Mouse (Mus musculus) layer of hippocampus, postnatal 10 days (tissue): ENCODE data around the gene Stoml1. TPM values are rescaled to one million over a fixed set of nuclear protein-coding genes. Genes with fewer than 3 reads are reported as not detected.
A peak's percentile ranks its signal among the peaks of the same experiment; 100 is the strongest.
"Not testable (repeated sequence)": the region's sequence is repeated elsewhere in the genome, so short reads cannot be mapped to it uniquely, and the experiment has no call there.

Experiments used
- DNase-seq, 2 experiments: peaks; one replicate each; pipeline ENCODE4 v3.0.0; 2021; ENCODE audit warnings: low spot score in 2 of 2
- total RNA-seq, 2 experiments: library from RNA; stranded (reverse); gene quantifications; 2 replicates each; pipeline ENCODE4 v1.2.3; 2021

The Stoml1 gene
- total RNA-seq, 2 experiments from 2014 or later = 77.5 to 80.5 TPM

DNA sequence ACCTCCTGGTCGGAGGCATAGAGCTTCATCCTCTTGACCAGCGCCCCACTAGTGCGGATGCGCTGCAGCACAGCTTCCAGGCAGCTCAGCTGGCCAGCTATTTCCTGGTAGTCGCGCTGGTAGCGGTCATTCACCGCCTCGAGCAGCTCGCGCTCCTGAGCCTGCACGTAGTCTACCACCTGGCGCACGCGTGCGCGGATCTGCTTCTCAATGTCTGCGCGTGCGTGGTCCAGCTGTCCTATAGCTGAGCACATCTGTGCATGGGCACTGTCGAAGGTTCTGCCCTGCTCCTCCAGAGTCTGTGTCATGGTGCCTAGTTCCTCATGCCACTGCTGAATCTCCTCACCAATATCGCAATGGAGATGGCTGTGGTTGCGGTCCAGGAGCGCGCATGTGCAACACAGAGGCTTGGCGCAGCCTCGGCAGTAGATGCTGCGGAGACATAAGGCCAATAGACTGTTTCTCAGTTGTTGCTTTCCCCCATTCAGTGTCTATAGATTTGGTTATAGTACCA, 18.4 kb upstream of the Stoml1 start:
- no peak for DNase-seq

GRCm38 (mm10) chr9:58241780-58242485, 11.0 kb upstream of the Stoml1 start:
- no peak for DNase-seq

DNA sequence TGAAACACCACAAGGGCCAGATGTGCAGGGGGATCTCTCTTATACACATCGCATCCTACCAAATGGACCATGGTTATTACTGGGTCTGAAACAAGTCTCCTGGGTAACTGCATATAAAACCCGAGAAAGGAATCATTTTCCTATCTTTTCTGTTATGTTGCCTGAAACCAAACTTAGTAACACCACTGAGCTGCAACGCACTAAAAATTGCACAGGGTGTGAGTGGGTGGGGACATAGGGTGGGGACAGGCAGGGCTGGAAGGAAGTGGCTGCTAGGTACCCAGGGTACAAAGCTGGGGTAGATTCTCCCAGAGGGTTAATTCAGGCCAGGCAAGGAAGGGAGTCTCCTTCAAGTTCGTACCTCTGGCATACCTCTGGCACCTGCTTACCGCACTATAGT, 10.3 kb upstream of the Stoml1 start:
- no peak for DNase-seq

DNA sequence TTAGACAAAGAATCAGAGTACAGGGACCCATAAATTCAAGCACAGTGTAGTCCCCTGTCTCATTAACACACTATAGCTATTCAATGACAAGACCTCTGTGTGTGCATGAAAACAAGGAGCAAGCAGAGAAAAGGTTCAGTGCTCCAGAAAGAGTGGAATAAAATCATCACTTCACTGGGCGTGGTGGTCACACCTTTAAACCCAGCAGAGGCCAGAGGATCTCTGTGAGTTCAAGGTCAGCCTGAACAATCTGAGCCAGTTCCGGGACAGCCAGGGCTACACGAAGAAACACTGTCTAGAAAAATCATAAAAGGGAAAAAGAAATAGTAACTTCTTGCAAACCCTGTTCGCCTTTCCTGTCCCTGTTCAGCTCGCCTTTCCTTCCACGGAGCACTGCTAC, 9.3 kb upstream of the Stoml1 start:
- DNase-seq = no peak

DNA sequence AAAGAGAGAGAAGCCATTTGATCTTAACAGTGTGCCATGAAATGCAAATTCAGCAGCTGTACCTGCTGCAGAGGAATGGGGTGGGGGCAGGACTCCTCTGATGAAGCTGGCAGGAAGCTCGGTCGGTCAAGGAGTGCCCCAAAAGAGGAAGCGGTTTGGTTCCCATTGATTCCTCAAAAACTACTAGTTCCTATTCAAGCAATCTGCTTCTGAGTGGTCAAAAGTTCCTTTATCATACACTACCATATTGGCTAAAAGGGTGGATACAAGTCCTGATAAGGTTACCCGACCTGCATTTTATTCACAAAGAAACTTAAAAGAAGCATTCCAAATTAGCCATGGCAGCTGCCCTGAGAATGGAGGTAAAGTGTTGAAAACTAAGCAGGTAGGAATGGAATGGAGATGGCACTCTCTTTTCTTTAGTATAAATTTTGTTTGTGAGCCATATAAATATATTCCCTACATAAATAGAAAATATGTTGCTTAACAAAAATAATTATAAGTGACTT, 6.8 kb upstream of the Stoml1 start:
- no peak for DNase-seq

- DNase-seq = peak; percentile 75 to 87
Observed at GRCm38 (mm10) chr9:58247064-58247759, 5.8 kb upstream of the Stoml1 start.

- no peak for DNase-seq
Observed at GRCm38 (mm10) chr9:58248746-58249413, 4.1 kb upstream of the Stoml1 start.

DNA sequence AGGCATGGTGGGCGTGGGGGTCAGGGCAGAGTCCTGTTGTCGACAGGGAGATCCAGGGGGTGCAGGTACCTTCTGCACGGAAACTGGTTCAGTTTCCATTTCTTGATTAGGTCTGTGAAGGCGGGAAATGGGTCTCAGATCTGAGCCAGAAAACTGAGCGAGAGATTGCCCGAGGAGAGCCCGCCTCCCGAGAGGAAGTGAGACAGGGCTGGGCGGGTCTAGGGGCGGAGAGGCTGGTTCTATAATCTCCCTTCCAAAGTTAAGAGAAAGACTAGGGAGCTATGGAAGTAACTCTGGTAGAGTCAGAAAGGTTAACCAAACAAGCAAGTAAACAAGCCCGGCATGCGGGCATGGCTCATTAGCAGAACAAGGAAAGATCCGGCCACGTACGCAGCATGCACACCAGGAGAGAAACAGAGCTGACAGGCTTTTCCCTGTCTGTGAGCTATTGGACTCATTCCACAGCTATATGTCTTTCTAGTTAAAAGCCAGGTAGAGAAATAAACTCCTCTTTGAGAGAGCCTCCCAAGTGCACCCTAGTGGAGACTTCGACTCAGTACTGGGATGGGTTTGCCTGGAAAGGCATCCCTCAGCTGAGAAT, 3.3 kb upstream of the Stoml1 start, which contains the start of gene Pml:
TSS of gene Pml (minus strand) at position 195 of the 601 bp plus-strand sequence.
- DNase-seq = peak; percentile 46 to 54

DNA sequence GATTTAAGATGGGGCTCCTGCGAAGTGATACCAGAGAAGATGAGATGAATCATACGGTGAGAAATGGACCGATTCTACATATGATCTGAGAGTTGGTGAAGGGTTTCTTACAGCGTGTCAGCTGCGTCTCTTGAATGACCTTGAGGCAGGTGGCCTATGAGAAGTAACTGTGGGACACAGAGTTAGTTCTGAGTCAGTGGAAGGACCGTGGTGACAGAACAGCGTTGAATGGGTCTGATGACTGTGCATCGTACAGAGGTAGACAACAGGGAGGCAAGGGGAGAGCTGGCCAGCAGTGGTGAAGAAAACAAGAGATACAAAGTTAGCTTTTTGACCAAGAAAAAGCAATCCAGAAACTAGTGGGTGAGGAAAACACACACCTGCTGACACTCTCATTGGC, 2.6 kb upstream of the Stoml1 start:
- DNase-seq = no peak

GRCm38 (mm10) chr9:58250730-58251129, 2.2 kb upstream of the Stoml1 start:
- not testable (repeated sequence) for DNase-seq

- not testable (repeated sequence) for DNase-seq
Observed at GRCm38 (mm10) chr9:58253805-58254122, 800 bp downstream of the Stoml1 start.

DNA sequence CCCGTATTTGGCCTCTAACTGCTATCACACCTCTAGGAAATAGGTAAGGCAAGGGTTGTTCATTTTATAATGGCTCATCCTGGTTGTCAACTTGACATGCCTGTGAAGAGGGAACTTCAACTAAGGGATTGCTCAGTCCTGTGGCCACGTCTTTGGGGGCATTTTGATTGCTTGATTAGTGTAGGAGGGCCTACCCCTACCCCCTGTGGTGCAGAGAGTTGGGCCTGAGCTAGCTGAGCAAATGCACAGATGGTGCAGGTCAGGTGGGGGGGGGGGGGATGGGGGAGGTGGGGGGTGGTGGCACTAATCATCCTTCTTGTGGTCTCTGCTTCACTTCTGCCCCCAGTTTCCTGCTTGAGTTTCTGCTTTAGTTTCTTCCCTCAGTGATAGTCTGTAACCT, 2.1 kb downstream of the Stoml1 start:
- DNase-seq = no peak

DNA sequence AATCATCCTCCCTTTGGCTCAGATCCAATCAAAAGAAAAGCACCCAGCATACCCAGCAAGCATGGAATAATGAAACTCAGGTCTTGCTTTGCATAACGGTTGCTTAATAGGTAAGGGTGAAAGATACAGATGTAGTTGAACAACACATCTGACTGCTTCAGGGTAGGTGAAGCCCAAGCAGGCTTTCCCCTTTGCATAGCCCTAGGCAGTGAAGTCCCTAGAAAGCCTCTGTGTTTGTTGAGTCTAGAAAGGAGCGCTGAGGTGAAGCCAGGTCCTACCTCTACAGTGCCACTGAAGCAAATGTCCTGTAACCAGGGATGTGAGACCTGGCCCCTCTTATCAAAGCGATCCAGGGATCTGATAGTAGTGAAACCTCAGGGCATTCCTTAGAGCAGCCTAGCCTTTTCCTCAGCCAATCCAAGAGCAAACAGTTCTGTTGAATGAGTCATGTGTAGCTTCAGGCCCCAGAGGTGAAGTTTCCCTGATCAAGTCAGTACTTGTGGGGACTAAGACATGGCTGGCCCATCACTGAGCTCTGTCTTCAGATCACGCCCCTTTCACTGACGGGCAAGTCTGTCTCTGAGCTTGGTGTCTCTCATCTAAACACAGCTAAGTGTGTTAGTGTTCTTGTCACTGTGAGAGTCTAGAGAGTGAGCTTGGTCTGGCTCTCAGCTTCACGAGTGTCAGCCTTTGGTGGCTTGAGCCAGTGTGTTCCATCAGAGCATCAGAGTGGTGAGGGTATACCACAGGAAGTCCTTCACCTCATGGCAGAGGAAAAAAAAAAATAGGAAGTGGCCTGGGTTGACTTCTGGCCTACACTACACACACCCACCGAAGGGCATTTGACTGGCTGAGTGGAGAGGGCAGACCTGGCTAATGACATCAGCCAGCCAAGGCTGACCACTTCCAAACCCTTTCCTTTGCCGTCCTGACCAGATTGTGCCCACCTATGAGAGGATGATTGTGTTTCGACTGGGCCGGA, 3.0 kb downstream of the Stoml1 start:
- no peak for DNase-seq

DNA sequence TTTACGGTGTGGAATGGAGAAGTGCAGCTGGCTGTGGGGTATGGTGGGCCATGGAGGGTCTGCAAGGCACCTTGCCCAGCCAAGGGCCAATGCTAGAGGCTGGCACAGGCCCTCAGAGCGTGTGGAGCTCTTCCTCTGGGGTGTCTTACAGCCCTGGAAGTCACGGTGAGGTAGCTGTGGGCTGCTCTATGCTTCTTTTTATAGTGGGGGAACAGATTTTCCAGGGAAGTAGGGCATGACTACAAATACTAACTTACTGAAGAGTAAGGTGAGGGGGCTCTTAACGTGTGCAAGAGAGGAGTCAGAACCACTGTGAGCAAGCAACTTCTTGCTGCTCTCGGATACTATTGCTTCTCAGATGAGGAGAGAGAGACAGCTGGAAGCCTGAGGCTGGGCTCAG, 9.5 kb downstream of the Stoml1 start:
- no peak for DNase-seq

DNA sequence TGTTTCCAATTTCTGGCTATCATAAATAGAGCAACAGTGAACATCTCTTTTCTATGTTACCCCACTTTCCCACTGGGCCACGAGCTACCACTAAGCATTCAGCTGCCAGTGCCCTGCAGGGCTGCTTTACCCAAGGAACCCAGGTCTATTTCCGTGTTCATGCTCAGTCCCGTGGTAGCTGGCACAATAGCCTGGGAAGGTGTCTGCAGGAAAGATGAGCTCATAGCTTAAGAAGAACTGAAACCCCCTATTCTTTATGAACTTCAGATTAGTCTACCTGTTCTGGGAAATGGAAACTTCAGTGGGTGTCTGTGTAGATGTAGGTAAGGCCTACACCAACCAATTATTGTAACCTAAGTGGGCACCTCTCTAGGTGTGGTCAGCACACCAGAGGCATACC, 12.4 kb downstream of the Stoml1 start:
- no peak for DNase-seq

- no peak for DNase-seq
Observed at GRCm38 (mm10) chr9:58266571-58267011, 13.6 kb downstream of the Stoml1 start.

GRCm38 (mm10) chr9:58267046-58267445, 14.1 kb downstream of the Stoml1 start:
- DNase-seq = no peak

DNA sequence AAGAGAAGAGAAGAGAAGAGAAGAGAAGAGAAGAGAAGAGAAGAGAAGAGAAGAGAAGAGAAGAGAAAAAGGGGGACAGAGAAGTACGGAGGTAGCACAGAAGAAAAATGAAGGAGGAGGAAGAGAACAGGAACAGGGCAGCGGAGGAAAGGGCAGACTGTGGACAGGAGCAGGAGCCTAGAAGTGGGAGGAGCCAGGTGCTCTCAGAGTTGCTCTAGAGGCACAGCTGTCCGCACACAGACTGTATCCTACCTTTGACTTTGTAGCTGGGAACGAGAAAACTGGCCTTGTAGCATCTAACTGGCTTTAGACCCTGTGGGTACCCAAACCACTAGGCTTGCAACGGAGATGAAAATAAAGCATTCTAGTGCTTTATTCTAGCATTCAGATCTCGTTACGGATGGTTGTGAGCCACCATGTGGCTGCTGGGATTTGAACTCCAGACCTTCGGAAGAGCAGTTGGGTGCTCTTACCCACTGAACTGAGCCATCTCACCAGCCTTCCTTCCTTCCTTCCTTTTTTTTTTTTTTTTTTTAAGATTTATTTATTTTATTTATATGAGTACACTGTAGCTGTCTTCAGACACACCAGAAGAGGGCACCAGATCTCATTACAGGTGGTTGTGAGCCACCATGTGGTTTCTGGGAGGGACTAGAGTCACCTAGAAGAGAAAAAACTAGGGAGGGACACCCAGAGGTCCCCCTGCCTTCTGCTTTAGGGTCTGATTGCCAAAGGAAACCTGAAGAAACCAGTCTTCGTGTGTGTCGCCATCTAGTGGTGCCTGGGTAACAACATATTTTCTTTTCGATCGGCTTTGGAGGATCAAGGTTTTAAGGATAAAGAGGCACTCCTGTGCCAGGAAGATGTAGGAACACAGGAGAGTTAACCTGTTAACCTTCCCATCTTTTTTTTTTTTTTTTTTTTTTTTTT, 15.7 kb downstream of the Stoml1 start:
- peak; percentile 58 to 68 for DNase-seq

DNA sequence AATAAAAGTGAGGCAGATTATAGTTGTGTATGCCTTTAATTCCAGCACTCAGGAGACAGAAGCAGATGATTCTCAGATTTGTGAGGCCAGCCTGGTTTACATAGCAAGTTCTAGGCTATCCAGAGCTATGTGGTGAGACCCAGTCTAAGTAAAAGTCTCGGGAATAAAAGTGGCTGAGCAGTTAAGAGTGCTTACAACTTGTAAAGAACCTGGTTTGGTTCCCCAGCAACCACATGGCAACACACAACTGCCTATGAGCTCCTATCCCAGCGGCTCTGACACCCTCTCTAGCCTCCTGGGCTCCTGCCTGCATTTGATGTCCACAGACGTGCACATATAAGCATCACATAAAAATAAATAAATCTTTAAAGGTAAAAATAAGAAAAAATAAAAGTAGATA, 17.1 kb downstream of the Stoml1 start:
- DNase-seq = no peak
